Mouse (Mus musculus) olfactory bulb, adult 2 months (tissue): Measurements from ENCODE around the gene Oaf.

Source experiments
- CTCF ChIP-seq: fragments of 200-500 bp; IDR thresholded peaks from 2 replicates; pipeline ENCODE4 v1.5.1; 2012; ENCODE audit warnings: low read depth, mild to moderate bottlenecking, low read length, moderate library complexity; ENCODE audit not compliant: insufficient read depth
- POLR2A ChIP-seq: fragments of 200-500 bp; IDR thresholded peaks from 2 replicates; pipeline ENCODE4 v1.6.1; 2012; ENCODE audit warnings: mild to moderate bottlenecking, low read depth, low read length, moderate library complexity; ENCODE audit not compliant: insufficient read depth

DNA sequence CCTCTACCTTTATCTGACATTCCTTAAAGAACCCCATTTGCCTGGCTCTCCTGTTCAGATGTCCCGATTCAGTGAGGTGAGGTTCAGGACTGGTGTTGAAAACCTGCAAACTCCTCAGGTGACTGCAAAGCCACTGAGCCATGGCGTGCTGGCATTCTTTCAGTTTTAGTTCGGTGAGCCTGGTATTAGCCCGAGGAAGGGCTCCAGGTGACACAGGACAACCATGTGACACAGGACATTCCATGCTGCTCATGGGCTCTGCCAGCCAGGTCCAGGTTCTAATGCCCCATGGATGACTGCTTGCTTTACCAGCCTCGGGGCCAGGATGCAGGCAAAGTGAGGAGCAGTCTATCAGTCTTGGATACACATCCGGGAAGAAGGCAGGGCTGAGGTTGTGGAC is 4.4 kb downstream of the Oaf start:
- TF ChIP-seq POLR2A (no peak), CTCF (no peak)
